Mouse (Mus musculus): ENCODE data around the gene Fkbp8.

The Fkbp8 gene

GRCm38 (mm10) chr8:70527512-70528181 lies at the start of gene Fkbp8, which contains the start of gene Kxd1:
Gene Fkbp8, plus strand, starts transcription at chr8:70527724.
Gene Kxd1, minus strand, starts transcription at chr8:70527956.
- peak; percentile 98 for DNase-seq

- DNase-seq = no peak
Observed at GRCm38 (mm10) chr8:70481908-70482307, 45.6 kb upstream of the Fkbp8 start.

GRCm38 (mm10) chr8:70482943-70483342 lies 44.6 kb upstream of the Fkbp8 start:
- DNase-seq = no peak

- no peak for DNase-seq
Observed at GRCm38 (mm10) chr8:70486191-70486681, 41.3 kb upstream of the Fkbp8 start.

- DNase-seq = peak; percentile 72
Observed at GRCm38 (mm10) chr8:70486941-70487520, 40.5 kb upstream of the Fkbp8 start, which contains the start of gene Tmem59l. Gene Tmem59l, minus strand, starts transcription at chr8:70487358.

- no peak for DNase-seq
Observed at GRCm38 (mm10) chr8:70487993-70488796, 39.3 kb upstream of the Fkbp8 start.

GRCm38 (mm10) chr8:70488931-70489470 lies 38.5 kb upstream of the Fkbp8 start:
- DNase-seq = no peak

GRCm38 (mm10) chr8:70489576-70489975 lies 37.9 kb upstream of the Fkbp8 start:
- no peak for DNase-seq

GRCm38 (mm10) chr8:70490061-70490879 lies 37.3 kb upstream of the Fkbp8 start:
- DNase-seq = no peak

GRCm38 (mm10) chr8:70490880-70491495 lies 36.5 kb upstream of the Fkbp8 start:
- no peak for DNase-seq

GRCm38 (mm10) chr8:70492664-70493640 lies 34.6 kb upstream of the Fkbp8 start, which contains the start of gene Crlf1:
Gene Crlf1, plus strand, starts transcription at chr8:70493158.
- no peak for DNase-seq

- no peak for DNase-seq
Observed at GRCm38 (mm10) chr8:70493692-70494415, 33.7 kb upstream of the Fkbp8 start.

GRCm38 (mm10) chr8:70494416-70494945 lies 33.0 kb upstream of the Fkbp8 start:
- DNase-seq = no peak

GRCm38 (mm10) chr8:70495001-70495770 lies 32.3 kb upstream of the Fkbp8 start:
- no peak for DNase-seq

- DNase-seq = no peak
Observed at GRCm38 (mm10) chr8:70495771-70496062, 31.8 kb upstream of the Fkbp8 start.

- DNase-seq = no peak
Observed at GRCm38 (mm10) chr8:70500386-70501301, 26.9 kb upstream of the Fkbp8 start.

GRCm38 (mm10) chr8:70501820-70502529 lies 25.5 kb upstream of the Fkbp8 start:
- DNase-seq = no peak
